ENCODE assay signal across 11 mouse cellular contexts in genomic region chr11:121047826-121048399, GRCm38 (mm10). TPM values are rescaled to one million over a fixed set of nuclear protein-coding genes. Genes with fewer than 3 reads are reported as not detected.
DNase-seq lines count a peak whose midpoint lies in the region; ATAC-seq and TF ChIP-seq lines count a peak whose summit lies in the region.
"Had no signal": no experiment of that assay in that cellular context is flagged by ENCODE, and none has a peak within 500 bp of the region (broad histone marks: within the 10 kb centered on the region; RNA-seq: fewer than 3 reads in every experiment).

No protein-coding gene starts in this region.

- WGBS in kidney, adult 2 months, result 50% methylated on average over 2 of the region's 2 CpGs
- 35% methylated on average over 2 of the region's 2 CpGs for WGBS in kidney, embryonic 14.5 days
- 34% methylated on average over 2 of the region's 2 CpGs for WGBS in embryonic facial prominence, embryonic 14.5 days
- 82% methylated on average over 2 of the region's 2 CpGs for WGBS in neural tube, embryonic 15.5 days

- no peak overlapping the region for H3K4me3 ChIP-seq in kidney, adult 2 months (ENCODE audit: insufficient read depth, low read depth, low read length)
- no peak overlapping the region for H3K4me3 ChIP-seq in kidney, embryonic 14.5 days (ENCODE audit: low read length)
- no peak overlapping the region for H3K4me3 ChIP-seq in embryonic facial prominence, embryonic 14.5 days (ENCODE audit: low read depth, low read length)
- no peak overlapping the region for H3K4me3 ChIP-seq in neural tube, embryonic 15.5 days (replicated peaks)
- H3K4me3 ChIP-seq: erythroblast, embryonic 14.5 days; limb, embryonic 15.5 days had no signal

- H3K4me2 ChIP-seq in kidney, embryonic 14.5 days (replicated peaks; ENCODE audit: low read depth, low read length), result no peak overlapping the region
- H3K4me2 ChIP-seq in embryonic facial prominence, embryonic 14.5 days (ENCODE audit: low read depth, low read length), result no peak overlapping the region
- H3K4me2 ChIP-seq in neural tube, embryonic 15.5 days, result no peak overlapping the region
- H3K4me2 ChIP-seq: limb, embryonic 15.5 days had no signal

- no peak overlapping the region for H3K9ac ChIP-seq in kidney, embryonic 14.5 days (ENCODE audit: low read depth, low read length)
- H3K9ac ChIP-seq in embryonic facial prominence, embryonic 14.5 days (ENCODE audit: low read depth, low read length), result no peak overlapping the region
- no peak overlapping the region for H3K9ac ChIP-seq in neural tube, embryonic 15.5 days (replicated peaks)
- H3K9ac ChIP-seq: limb, embryonic 15.5 days had no signal

- H3K27ac ChIP-seq in kidney, adult 2 months (ENCODE audit: insufficient read depth, low read depth, low read length), result no peak overlapping the region
- no peak overlapping the region for H3K27ac ChIP-seq in kidney, embryonic 14.5 days (ENCODE audit: low read depth, low read length)
- no peak overlapping the region for H3K27ac ChIP-seq in embryonic facial prominence, embryonic 14.5 days (replicated peaks; ENCODE audit: low read depth, low read length)
- no peak overlapping the region for H3K27ac ChIP-seq in neural tube, embryonic 15.5 days (replicated peaks)
- H3K27ac ChIP-seq: limb, embryonic 15.5 days had no signal

- no peak for TF ChIP-seq POLR2A in kidney, adult 2 months (IDR thresholded peaks at IDR 0.05; ENCODE audit: low read depth, low read length)

- H3K36me3 ChIP-seq in kidney, adult 2 months (ENCODE audit: control insufficient read depth, insufficient read depth, low read length), result no peaks in the 10 kb centered on the region
- H3K36me3 ChIP-seq in kidney, embryonic 14.5 days (ENCODE audit: control insufficient read depth, insufficient read depth, low read length), result no peaks in the 10 kb centered on the region
- H3K36me3 ChIP-seq in embryonic facial prominence, embryonic 14.5 days (ENCODE audit: control insufficient read depth, insufficient read depth, low read length), result no peaks in the 10 kb centered on the region
- no peaks in the 10 kb centered on the region for H3K36me3 ChIP-seq in neural tube, embryonic 15.5 days
- H3K36me3 ChIP-seq: limb, embryonic 15.5 days had no signal

- DNase-seq in kidney, adult 2 months, result peak; percentile 22
- DNase-seq in thymus, postnatal 4 days, result peak; percentile 42
- DNase-seq in thymus, postnatal 10 days (ENCODE audit: low spot score in 2 of 2), result no peak
- DNase-seq in embryonic facial prominence, embryonic 14.5 days (ENCODE audit: low spot score), result peak; percentile 35
- DNase-seq in T-cell, adult 2 months (ENCODE audit: low spot score), result no peak

- no peaks in the 10 kb centered on the region for H3K27me3 ChIP-seq in kidney, adult 2 months (replicated peaks; ENCODE audit: control insufficient read depth, insufficient read depth, low read length)
- 0 out of 2 replicates have a peak, but pooled peaks cover 4% of the 10 kb centered on the region for H3K27me3 ChIP-seq in kidney, embryonic 14.5 days (ENCODE audit: control insufficient read depth, insufficient read depth, low read length)
- no peaks in the 10 kb centered on the region for H3K27me3 ChIP-seq in embryonic facial prominence, embryonic 14.5 days (replicated peaks; ENCODE audit: control insufficient read depth, insufficient read depth, low read length)
- no peaks in the 10 kb centered on the region; the same call in 1 of the 2 replicates for H3K27me3 ChIP-seq in neural tube, embryonic 15.5 days (replicated peaks)
- H3K27me3 ChIP-seq: limb, embryonic 15.5 days had no signal

- no peaks in the 10 kb centered on the region for H3K9me3 ChIP-seq in kidney, embryonic 14.5 days (ENCODE audit: control insufficient read depth, low read length)
- no peaks in the 10 kb centered on the region for H3K9me3 ChIP-seq in embryonic facial prominence, embryonic 14.5 days (ENCODE audit: control insufficient read depth, low read length)
- no peaks in the 10 kb centered on the region for H3K9me3 ChIP-seq in neural tube, embryonic 15.5 days (replicated peaks)
- H3K9me3 ChIP-seq: limb, embryonic 15.5 days had no signal

- TF ChIP-seq CTCF in kidney, adult 2 months (conservative IDR thresholded peaks at IDR 0.05; ENCODE audit: insufficient read depth, insufficient read length, low read depth, low read length), result no peak

- H3K4me1 ChIP-seq in kidney, adult 2 months (ENCODE audit: control insufficient read depth, insufficient read depth, low read length), result peaks cover 5% of the 10 kb centered on the region; the same call in 1 of the 2 replicates
- no peaks in the 10 kb centered on the region for H3K4me1 ChIP-seq in kidney, embryonic 14.5 days (ENCODE audit: control insufficient read depth, insufficient read depth, low read length)
- H3K4me1 ChIP-seq in embryonic facial prominence, embryonic 14.5 days (ENCODE audit: control insufficient read depth, insufficient read depth, low read length), result no peaks in the 10 kb centered on the region
- H3K4me1 ChIP-seq in neural tube, embryonic 15.5 days, result no peaks in the 10 kb centered on the region

- ATAC-seq in kidney, embryonic 14.5 days (ENCODE audit: low FRiP score, low TSS enrichment), result no peak
- no peak for ATAC-seq in embryonic facial prominence, embryonic 14.5 days (ENCODE audit: low read depth)
- ATAC-seq in neural tube, embryonic 15.5 days (ENCODE audit: low FRiP score), result no peak
- ATAC-seq in monocyte, adult 5-6 weeks (replicated peaks; ENCODE audit: insufficient number of reproducible peaks, low FRiP score, low TSS enrichment, poor library complexity, severe bottlenecking), result no peak

RNA-seq across cellular contexts. Expression of gene Cd7, which starts 8.7 kb away (rescaled TPM):
- 1.2 and 3.0 TPM in 2 replicates for polyA plus RNA-seq in kidney, adult 2 months (2012; rRNA removed)
- not detected in 2 replicates for polyA plus RNA-seq in kidney, embryonic 14.5 days (2014; fragmentation: Nextera tagmentation; extraction: Ambion mirVana)
- 0.93 and 1.1 TPM in 2 replicates for polyA plus RNA-seq in embryonic facial prominence, embryonic 14.5 days (2014; fragmentation: Nextera tagmentation; extraction: Ambion mirVana)
- 5.2 TPM in 1 of 2 replicates, not detected in the other for polyA plus RNA-seq in neural tube, embryonic 15.5 days (2015; fragmentation: Nextera tagmentation; extraction: Ambion mirVana)
- total RNA-seq in monocyte, adult 5-6 weeks (2017), result 21.2 to 56.5 TPM (median 31.1 TPM) in 3 replicates
- polyA plus RNA-seq: erythroblast, embryonic 14.5 days; neural tube, embryonic 11.5 days had no signal

RNA-seq across cellular contexts. Expression of gene Sectm1b, which starts 15.5 kb away (rescaled TPM):
- polyA plus RNA-seq in kidney, adult 2 months (2012; rRNA removed), result 66.6 and 75.2 TPM in 2 replicates
- polyA plus RNA-seq in kidney, embryonic 14.5 days (2014; fragmentation: Nextera tagmentation; extraction: Ambion mirVana), result not detected in 2 replicates
- 0.34 and 0.72 TPM in 2 replicates for polyA plus RNA-seq in embryonic facial prominence, embryonic 14.5 days (2014; fragmentation: Nextera tagmentation; extraction: Ambion mirVana)
- not detected in 2 replicates for polyA plus RNA-seq in neural tube, embryonic 15.5 days (2015; fragmentation: Nextera tagmentation; extraction: Ambion mirVana)
- not detected in 3 replicates for total RNA-seq in monocyte, adult 5-6 weeks (2017)
- polyA plus RNA-seq: erythroblast, embryonic 14.5 days; neural tube, embryonic 11.5 days had no signal

RNA-seq across cellular contexts. Expression of gene Sectm1a, which starts 33.1 kb away (rescaled TPM):
- 2.1 and 2.8 TPM in 2 replicates for polyA plus RNA-seq in kidney, adult 2 months (2012; rRNA removed)
- 0.22 and 0.26 TPM in 2 replicates for polyA plus RNA-seq in kidney, embryonic 14.5 days (2014; fragmentation: Nextera tagmentation; extraction: Ambion mirVana)
- polyA plus RNA-seq in embryonic facial prominence, embryonic 14.5 days (2014; fragmentation: Nextera tagmentation; extraction: Ambion mirVana), result 0.22 and 0.80 TPM in 2 replicates
- 0.98 TPM in 1 of 2 replicates, not detected in the other for polyA plus RNA-seq in neural tube, embryonic 15.5 days (2015; fragmentation: Nextera tagmentation; extraction: Ambion mirVana)
- total RNA-seq in monocyte, adult 5-6 weeks (2017), result not detected in 3 replicates
- polyA plus RNA-seq: erythroblast, embryonic 14.5 days; neural tube, embryonic 11.5 days had no signal

RNA-seq across cellular contexts. Expression of gene Csnk1d, which starts 56.8 kb away (rescaled TPM):
- polyA plus RNA-seq in kidney, adult 2 months (2012; rRNA removed), result 63.3 and 71.0 TPM in 2 replicates
- 49.8 and 78.9 TPM in 2 replicates for polyA plus RNA-seq in kidney, embryonic 14.5 days (2014; fragmentation: Nextera tagmentation; extraction: Ambion mirVana)
- polyA plus RNA-seq in embryonic facial prominence, embryonic 14.5 days (2014; fragmentation: Nextera tagmentation; extraction: Ambion mirVana), result 59.6 and 65.2 TPM in 2 replicates
- 126 and 130 TPM in 2 replicates for polyA plus RNA-seq in neural tube, embryonic 15.5 days (2015; fragmentation: Nextera tagmentation; extraction: Ambion mirVana)
- total RNA-seq in monocyte, adult 5-6 weeks (2017), result 139 to 159 TPM (median 146 TPM) in 3 replicates

Comparison
In these comparisons a context has a peak if more than half of its experiments do, and no peak if none do; other contexts are left out.
1. DNase-seq: peak in kidney, adult 2 months (single experiment), thymus, postnatal 4 days (single experiment) and embryonic facial prominence, embryonic 14.5 days (single experiment); none in thymus, postnatal 10 days (0 of 2) and T-cell, adult 2 months (single experiment).
2. RNA of gene Sectm1b, which starts 15.5 kb away (polyA plus RNA-seq): 66.6 to 75.2 TPM in kidney, adult 2 months; 0.34 to 0.72 TPM in embryonic facial prominence, embryonic 14.5 days, not detected in kidney, embryonic 14.5 days and not detected in neural tube, embryonic 15.5 days; every median in the first group is over 10 times any median in the second.